Mouse (Mus musculus): ENCODE measurements at regions not wholly inside any gene's neighbourhood (a gene's known extent, or its start where the extent isn't known, plus 50 kb on each side); places are given as distances from the start of the nearest gene placed in this dataset.
A peak's percentile ranks its signal among the peaks of the same experiment; 100 is the strongest.

GRCm38 (mm10) chr8:20424104-20424902, 61.3 kb upstream of the Gm15319 start:
- TF ChIP-seq GATA4 (IDR thresholded peaks at IDR 0.05; ENCODE audit: insufficient replicate concordance, low read length) = peak; percentile 31; the same call in 1 of the 2 replicates
